Mouse (Mus musculus) forelimb bud, embryonic 11.5 days (tissue): ENCODE data around the gene Gm2a.
"Not testable (repeated sequence)": the region's sequence is repeated elsewhere in the genome, so short reads cannot be mapped to it uniquely, and the experiment has no call there.

Source experiments
- DNase-seq: peaks from one replicate; pipeline ENCODE4 v3.0.0-alpha.2; 2012; ENCODE audit warnings: low read depth, low spot score

Gene Gm2a

DNA sequence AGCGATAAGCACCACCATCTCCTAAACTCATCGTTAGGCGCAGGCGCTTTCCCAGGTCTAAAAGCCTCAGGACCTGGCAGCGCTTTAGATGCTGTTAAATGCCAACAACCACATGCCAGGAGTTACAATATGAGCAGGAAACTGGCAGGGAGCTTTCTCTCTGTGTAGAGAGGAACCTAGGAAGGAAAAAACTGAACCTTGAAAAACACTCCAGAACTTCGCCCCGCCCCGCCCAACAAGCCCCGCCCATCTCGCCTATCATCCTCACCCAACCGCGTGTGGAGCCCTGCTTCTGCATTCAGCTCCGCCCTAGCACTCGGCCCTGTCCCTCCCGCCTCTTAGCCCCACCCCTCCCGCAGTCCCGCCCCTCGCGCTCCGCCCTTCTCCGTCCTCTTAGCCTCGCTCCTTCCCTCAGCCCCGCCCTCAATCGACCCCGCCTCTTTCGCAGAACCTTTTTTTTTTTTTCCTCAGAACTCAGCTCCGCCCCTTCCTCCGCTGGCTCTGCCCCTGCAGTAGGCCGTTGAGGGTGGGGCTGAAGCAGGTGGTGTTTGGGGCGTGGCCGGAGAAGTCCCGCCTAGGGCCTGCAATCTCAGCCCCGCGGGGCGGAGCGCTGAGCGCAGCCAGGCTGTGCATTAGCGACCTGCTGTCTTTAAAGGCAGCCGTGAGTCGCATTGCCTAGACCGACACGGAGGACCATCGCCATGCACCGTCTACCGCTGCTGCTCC lies at the start of gene Gm2a:
Gm2a (plus strand) TSS at position 653 of the 726 bp plus-strand sequence.
- peak; percentile 97 for DNase-seq

DNA sequence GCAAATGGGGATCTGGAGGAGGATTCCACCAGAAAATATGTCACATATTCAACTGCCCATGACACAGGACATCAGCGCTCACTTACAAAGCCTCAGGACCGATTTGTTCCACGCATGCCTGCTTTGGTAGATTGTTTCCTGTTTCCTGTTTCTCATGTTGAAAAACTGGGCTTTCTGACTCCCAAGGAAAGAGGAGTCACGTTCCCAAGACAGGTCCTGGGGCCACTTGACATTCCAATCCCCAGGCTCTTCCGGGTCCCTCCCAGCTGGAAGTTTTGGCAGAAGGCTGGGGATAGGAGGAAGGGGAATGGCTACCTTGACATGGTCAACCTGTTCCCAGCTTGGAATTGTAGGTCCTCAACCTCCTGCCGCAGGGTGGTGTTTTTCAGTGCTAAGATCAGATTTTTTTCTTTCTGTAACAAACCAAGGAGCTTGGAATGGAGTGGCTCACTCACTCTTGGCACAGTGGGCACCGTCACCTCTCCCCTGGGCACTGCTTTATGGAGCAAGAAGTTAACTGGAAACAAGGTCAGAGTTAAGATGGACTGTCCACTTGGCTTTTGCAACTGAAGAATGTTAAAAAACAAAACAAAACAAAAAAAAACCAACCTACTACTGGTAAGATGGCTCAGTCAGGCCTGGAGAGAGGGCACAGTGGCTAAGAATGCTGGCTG lies 46.9 kb upstream of the Gm2a start:
- no peak for DNase-seq

DNA sequence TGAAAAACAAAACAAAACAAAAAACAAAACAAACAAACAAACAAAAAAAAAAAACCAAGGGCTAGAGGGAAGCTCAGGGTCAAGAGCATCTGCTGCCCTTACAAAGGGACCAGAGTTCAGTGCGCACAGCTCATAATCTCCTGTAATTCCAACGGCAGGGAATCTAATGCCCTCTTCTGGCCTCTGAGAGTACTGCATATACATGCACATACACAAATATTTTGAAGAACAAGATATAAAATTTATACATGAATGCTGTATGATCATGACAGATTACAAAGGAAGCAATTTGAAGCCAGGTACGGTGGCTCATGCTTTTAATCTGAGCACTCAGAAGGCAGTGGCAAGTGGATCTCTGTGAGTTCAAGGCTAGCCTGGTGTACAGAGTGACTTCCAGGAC lies 40.4 kb upstream of the Gm2a start:
- DNase-seq = no peak

DNA sequence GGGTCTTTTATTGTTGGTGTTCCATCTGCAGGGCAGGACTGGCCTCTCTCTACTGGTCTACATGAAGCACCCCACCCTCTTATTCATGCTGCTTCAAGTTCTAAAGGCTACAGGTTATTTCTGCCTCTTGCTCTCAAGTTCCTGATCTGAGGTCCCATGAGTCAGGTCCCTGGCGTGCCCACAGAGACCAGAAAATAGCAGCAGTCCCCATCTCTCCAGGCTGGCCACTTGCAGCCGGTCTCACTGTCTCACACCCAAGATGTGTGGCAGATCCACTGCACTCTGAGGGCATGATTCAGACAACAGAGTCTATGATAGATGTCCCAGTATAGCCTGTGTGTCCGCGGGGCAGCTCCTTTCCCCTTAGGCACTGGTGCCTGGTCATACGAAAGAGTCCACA lies 37.1 kb upstream of the Gm2a start:
- DNase-seq = no peak

DNA sequence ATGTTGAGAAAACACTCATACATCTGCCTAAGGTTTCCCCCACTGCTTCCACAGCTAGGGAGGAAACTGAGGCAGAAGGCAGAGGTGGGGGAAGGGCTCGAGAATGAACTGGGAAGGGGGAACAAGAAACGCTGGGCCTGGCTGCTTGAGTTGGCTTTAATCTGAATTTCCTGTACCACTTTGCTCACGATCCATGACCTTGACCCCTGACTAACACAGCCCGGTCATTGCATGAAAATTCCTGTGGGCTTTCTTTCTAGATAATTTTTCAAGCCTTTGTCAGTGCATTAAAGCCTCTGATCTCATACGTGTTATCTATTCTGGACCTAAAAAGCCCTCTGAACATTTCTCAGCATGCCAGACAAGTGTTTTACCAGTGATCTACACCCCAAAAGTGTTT lies 35.1 kb upstream of the Gm2a start:
- DNase-seq = no peak

DNA sequence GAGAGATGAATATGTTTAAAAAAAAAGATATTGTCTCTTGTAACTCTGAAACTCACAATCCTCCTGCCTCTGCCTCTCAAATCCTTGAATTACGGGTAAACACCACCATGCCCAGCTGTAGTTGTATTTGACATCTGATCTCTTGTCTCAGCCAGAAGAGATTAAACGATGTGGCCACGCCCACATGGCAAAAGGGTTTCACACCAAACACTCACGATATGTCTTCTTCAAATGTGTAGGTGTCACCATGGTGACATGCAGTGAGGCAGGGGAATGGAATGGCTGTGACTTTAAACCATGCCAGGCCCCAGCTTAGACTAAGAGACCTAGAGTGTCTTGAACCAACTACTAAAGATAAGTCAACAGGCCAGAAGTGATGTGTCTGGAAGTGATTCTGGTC lies 31.0 kb upstream of the Gm2a start:
- DNase-seq = no peak

DNA sequence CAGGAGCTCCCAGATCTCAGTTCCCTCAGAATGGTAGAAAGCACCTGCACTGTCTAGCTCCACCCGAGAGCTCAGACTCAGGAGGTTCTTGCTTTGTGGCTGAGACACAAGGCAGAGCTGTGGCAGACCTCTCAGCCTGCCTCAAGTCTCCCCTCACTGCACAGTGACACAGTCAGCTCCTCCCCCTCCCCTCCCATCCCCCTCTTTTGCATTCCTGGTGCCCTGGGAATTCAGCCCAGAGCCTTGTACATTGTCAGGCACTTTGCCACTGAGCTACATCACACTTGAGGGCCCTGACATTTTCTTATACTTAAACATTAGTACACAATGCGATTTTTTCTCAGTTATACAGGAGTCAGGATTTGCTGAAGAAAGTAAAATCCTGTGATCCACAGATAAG lies 28.9 kb upstream of the Gm2a start:
- DNase-seq = no peak

DNA sequence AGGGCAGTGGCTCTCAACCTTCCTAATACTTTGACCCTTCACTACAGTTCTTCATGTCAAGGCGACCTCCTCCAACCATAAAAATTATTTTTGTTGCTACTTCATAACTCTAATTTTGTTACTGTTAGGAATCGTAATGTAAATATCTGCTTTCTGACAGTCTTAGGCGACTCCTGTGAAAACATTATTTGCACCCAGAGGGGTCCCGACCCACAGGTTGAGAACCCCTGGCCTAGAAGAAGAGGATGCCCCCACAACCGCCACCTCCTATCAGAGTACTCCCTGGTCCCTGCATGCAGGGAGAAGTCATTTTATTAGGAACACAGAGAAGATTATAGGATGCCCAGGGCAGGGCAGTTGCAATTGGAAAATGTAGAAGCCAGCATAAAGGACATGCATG lies 26.6 kb upstream of the Gm2a start:
- no peak for DNase-seq

DNA sequence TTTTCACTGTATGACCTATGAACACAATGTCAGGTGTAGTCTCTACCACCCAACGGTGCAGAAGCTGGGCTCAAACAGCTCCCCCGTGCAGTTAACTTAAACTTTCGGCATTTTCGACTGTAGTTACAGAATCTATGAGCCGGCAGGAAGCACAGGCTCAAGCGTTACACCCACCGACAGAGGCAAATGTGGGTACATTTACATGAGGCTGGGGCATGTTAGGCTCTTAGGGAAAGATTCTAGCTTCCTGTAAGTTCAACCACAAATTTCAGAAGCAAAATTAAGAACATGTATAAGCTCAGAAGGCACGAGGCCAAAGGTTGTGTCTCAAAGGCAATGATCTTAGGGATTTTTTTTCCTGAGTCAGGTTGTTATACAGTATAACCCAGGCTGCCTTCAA lies 25.4 kb upstream of the Gm2a start:
- DNase-seq = no peak

DNA sequence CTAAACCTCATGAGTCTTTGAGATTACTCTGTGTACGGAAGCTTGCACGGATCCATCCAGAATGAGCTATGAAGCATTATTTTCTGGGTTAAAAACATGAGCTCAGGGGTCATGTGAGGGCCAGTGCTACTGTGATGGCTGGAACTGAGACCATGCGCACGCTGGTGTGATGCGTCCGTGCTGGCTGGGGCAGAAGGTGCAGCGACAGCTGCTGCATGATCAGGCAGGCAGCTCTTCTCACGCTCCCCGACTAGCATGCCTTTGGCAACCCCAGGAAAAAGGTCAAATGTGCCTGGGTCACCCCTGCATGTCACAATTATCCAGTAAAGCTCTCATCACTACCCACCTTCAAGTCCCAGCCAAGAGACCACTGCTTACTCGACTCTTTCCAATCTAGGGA lies 24.7 kb upstream of the Gm2a start:
- DNase-seq = no peak

DNA sequence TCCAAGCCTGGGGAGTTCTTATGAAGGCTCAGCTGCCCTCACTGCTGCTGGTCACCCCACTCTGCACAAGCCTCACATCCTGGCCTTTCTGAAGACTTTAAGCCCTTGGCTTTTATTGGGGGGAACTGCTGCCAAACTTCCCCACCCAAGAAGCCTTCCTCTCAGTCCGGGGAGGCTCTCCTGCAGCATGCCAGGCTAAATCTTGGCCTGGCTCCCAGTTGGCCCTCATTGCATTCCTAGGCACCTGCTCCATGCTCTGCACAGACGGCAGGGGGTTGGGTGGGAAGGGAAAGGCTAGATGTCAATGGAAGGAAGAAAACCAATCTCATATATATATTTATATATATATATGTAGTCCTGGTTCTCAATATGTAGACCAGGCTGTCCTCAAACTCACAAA lies 22.3 kb upstream of the Gm2a start:
- DNase-seq = no peak

DNA sequence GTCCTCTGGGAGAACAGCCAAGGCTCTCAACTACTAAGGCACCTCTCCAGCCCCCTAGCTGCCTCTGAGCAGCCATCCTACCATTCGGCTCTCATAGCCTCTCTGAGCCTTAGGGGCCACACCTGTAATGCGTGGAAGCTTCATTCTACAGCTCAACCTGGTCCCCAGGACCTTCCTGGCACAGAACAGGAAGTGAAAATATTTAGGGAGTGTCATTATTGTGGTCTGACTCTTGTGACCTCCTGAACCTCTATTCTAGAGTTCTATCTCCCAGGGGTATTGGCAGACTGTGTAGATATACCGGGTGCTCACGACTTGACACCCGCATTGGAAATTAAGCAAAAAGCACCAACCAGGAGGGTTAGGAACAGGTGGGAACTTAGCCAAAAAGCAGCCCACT lies 21.7 kb upstream of the Gm2a start:
- no peak for DNase-seq

DNA sequence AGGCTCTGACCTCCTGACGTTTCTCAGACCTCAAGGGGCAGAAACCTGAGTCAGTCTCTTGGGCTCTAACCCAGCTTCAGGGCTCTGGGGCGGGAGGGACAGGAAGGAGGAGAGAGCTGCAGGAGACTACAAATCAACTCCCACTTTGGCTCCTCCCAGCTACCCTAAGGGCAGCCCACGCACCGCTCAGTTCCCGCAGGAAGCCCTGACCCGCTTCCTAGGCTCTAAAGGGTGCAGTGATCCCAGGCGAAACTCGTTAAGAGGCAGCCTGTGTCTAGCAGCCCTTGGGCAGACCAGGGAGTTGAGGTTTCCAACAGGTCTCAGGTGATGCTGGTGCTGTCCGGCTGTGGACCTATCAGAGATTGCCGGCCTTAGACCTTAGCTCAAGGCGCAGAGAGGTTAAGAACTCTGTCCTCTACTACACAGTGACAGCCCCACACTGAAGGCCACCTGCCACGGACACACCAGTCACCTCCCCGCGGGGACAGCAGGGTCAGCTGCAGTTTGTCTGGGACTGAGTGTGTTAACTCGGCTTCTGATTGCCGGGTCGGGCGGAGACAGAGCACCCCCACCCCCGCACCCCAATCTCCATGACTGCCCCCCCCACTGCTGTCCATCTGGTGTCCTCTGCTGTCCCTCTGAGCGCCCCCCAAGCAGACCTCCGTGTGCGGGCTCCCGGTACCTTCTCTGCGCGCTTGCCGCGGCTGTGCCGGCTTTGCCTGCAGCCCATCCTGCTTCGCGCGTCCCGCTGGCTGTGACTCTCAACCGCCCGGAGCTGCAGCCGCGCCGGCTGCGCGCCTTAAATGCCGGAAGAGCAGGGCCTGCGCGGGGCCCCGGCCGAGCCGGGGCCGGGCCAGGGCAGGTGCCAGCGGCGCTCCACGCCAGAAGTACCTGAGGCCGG lies 20.3 kb upstream of the Gm2a start, which contains the start of gene Ccdc69:
Ccdc69 (minus strand) TSS at position 801 of the 901 bp plus-strand sequence.
- DNase-seq = peak; percentile 45

DNA sequence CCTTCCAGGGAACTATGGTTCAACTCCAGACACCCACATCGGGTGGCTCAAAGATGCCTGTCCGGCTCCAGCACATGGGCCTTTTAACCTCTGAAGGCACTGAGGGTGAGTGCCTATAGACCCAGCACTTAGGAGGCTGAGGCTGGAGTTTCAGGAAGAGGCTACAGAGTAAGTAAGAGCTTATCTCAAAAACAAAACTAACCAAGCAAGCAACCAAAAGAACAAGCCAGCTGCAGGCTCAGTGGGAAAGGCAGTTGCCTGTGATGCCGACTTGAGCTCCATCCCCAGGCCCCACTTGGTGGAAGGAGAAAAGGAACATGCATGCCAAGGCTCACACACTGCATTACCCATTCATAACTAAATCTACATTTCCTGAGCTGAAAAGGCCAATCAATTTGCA lies 19.4 kb upstream of the Gm2a start:
- DNase-seq = no peak

DNA sequence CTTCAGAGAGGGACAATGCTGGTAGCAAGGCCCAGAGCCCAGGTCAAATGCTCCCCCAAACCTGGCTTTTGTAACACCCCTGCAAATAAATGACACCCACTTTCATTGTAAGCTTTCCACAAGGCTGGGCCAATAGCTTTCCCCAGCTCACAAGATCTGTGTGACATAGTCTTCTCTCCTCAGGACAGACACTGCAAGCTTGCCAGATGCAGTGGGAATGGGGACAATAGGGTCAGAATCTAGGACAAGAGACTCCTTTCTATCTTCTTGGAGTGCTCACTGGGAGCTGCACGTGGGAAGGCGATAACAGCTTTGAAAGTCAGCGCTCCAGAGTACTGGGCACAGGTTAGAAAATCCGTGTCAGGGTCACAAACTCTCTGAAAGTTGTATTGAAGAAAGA lies 18.7 kb upstream of the Gm2a start:
- no peak for DNase-seq

DNA sequence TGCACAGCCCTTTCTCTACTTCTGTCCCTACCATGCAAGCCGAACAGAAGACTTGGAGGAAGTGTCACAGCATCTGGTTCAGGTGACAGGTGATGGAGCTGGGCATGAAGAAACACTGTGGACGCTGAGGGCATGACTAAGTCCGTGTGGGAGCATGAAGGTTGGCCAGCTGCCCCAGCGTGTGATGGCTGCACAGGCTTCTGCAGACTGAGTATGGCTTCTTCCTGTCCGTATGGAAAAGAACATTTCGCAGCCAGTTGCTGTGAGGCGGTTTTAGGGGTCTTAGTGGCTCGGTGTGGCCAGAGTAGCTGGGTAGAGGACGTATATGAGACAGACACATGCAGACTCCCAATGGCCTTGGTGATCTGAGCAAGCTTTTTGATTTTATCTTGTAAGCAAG lies 16.7 kb upstream of the Gm2a start:
- no peak for DNase-seq

DNA sequence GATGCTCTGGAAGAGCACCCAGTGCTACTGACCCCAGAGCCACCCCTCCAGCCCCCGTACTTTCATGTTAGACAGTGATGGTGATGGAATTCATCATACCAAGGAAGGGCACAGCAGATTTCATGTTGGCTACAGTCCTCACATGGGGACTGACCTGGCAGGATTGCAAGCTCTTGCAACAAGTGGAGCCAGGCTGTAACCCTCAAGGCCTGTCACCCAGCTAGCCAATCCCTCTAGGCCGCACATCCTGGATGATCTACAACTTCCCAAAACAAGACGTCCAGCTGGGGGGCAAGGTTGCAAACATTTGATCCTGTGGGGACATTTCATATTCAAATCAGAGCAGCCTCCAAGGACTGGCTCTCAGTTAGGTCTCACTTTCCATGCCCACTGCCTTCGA lies 13.3 kb upstream of the Gm2a start:
- DNase-seq = no peak

DNA sequence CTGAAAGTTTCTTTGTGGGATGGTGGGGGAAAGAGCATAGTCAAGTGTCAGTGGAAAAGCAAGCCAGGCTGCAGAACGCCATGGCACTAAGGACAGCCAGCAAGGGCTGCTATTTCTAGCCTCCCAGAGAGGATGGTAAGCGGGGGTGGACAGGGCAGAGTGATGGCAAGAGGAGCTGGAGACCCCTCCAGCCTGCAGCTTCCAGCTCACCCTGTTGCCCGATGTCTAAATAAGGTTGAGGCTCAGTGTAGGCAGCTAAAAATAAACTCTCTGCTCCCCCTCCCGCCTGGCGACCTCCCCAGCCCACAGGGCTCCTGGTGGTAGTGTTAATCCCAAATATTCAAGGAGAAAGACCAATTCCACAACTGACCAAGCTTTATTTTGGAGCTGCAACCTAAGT lies 12.5 kb upstream of the Gm2a start:
- DNase-seq = no peak

DNA sequence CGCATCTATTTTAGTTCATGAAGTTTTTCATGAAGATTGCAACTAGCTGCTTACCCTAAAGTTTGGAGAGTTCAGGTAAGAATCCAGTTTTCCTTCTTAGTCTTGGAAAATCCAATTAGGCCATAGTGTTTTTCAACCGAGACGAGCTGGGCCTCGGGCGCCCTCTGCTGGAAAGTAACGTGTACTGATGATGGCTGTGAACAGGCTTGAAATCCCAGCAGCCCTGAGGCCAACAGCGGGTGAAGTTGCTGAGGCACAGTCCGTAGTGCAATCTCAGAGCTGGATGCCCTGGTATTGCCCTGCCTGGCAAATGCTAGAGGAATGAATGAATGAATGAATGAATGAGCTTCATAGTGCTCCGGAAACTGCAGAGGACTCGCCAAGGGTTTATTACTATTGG lies 10.9 kb upstream of the Gm2a start:
- DNase-seq = peak; percentile 82

DNA sequence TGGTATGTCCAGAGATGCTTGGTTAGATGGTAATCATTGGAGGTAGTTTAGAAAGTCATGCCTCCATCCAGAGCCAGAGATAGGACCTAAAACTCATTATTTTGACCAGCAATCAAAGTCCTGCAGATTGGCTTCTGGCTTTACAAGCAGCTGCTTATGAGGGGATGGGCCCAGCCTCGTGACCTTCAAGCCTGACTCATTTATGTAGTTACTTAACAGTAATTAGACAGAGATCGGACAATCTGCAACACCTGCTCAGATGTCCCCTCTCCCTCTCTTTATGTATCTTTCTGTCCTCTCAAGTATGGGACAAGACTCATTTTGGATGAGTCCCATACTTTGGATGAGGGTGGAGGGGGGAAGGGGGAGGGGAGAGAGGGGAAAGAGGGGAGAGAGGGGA lies 8.0 kb upstream of the Gm2a start:
- no peak for DNase-seq

DNA sequence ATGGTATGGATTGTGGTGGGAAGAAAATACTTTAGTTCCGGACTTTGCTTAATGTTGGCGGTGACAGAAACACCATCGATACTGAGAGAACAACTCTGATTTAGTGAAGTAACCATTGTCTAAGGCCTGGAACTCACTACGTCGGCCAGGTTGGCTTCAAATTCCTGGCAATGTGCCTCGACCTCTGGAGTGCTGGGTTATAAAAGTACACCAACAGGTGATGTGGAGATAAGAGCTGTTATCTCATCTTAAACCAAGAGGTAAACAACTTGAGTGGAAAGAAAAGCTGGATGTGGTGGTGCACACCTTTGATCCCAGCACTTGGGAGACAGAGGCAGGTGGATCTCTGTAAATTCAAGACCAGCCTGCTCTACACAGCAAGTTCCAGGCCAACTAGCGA lies 4.8 kb upstream of the Gm2a start:
- no peak for DNase-seq

DNA sequence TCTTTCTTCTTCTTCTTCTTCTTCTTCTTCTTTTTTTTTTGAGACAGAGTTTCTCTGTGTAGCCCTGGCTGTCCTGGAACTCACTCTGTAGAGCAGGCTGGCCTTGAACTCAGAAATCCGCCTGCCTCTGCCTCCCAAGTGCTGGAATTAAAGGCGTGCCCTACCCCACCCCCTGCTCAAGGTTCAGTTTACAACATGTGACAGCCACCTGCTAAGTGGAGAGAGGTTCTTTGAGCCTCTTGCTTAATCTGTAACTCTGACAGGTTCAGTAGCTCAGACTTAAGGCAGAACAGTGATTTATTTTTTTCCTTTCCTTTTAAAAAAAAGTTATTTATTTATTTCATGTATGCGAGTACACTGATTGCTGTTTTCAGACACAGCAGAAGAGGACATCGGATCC lies 1.6 kb upstream of the Gm2a start:
- DNase-seq = not testable (repeated sequence)
